Mouse (Mus musculus): Measurements from ENCODE around the gene Pigf. TPM values are rescaled to one million over a fixed set of nuclear protein-coding genes. Genes with fewer than 3 reads are reported as not detected.

The Pigf gene
- polyA plus RNA-seq, 1 experiment from 2014 or later, result 13.2 TPM

- no peak overlapping the region for H3K4me3 ChIP-seq (ENCODE audit: low read depth, low read length)
These were observed 28.7 kb upstream of the Pigf start for GRCm38 (mm10) chr17:87053921-87054320.

GRCm38 (mm10) chr17:87052432-87052831, 27.2 kb upstream of the Pigf start:
- ATAC-seq (no peak), DNase-seq (no peak)
- Histone ChIP-seq H3K27ac (ENCODE audit: low read depth) (no peak overlapping the region), H3K4me2 (ENCODE audit: low read depth, low read length) (no peak overlapping the region), H3K27me3 (ENCODE audit: insufficient read depth, low read length) (no peaks in the 10 kb centered on the region), H3K4me3 (ENCODE audit: low read depth, low read length) (no peak overlapping the region), H3K4me1 (ENCODE audit: insufficient read depth) (no peaks in the 10 kb centered on the region), H3K36me3 (replicated peaks; ENCODE audit: insufficient read depth, low read length) (no peaks in the 10 kb centered on the region), H3K9me3 (ENCODE audit: low read length) (no peaks in the 10 kb centered on the region), H3K9ac (replicated peaks) (no peak overlapping the region)
- TF ChIP-seq EP300 (IDR thresholded peaks at IDR 0.05; ENCODE audit: low read depth) (no peak), CTCF (IDR thresholded peaks at IDR 0.05; ENCODE audit: low read depth) (no peak)
- 76% methylated on average over 1 of the region's 1 CpGs for WGBS (ENCODE audit: insufficient replicate concordance)

More at GRCm38 (mm10) chr17:87053921-87054320, 28.7 kb upstream of the Pigf start:
- H3K4me1 ChIP-seq (ENCODE audit: insufficient read depth), result no peaks in the 10 kb centered on the region
- no peaks in the 10 kb centered on the region for H3K27me3 ChIP-seq (ENCODE audit: insufficient read depth, low read length)
- DNase-seq (no peak), ATAC-seq (no peak)
- 70% methylated on average over 5 of the region's 5 CpGs for WGBS (ENCODE audit: insufficient replicate concordance)
- no peak overlapping the region for H3K27ac ChIP-seq (ENCODE audit: low read depth)
- no peak overlapping the region for H3K4me2 ChIP-seq (ENCODE audit: low read depth, low read length)
- TF ChIP-seq EP300 (IDR thresholded peaks at IDR 0.05; ENCODE audit: low read depth) (no peak), CTCF (IDR thresholded peaks at IDR 0.05; ENCODE audit: low read depth) (no peak)
- H3K36me3 ChIP-seq (replicated peaks; ENCODE audit: insufficient read depth, low read length), result no peaks in the 10 kb centered on the region
- no peaks in the 10 kb centered on the region for H3K9me3 ChIP-seq (ENCODE audit: low read length)
- no peak overlapping the region for H3K9ac ChIP-seq (replicated peaks)

- Histone ChIP-seq H3K4me3 (ENCODE audit: low read depth, low read length) (no peak overlapping the region), H3K4me1 (ENCODE audit: insufficient read depth) (no peaks in the 10 kb centered on the region), H3K4me2 (ENCODE audit: low read depth, low read length) (no peak overlapping the region), H3K27ac (ENCODE audit: low read depth) (no peak overlapping the region), H3K9me3 (ENCODE audit: low read length) (no peaks in the 10 kb centered on the region), H3K36me3 (replicated peaks; ENCODE audit: insufficient read depth, low read length) (no peaks in the 10 kb centered on the region), H3K27me3 (ENCODE audit: insufficient read depth, low read length) (no peaks in the 10 kb centered on the region), H3K9ac (replicated peaks) (no peak overlapping the region)
- no peak for DNase-seq
- WGBS (ENCODE audit: insufficient replicate concordance), result 85% methylated on average over 1 of the region's 1 CpGs
- TF ChIP-seq EP300 (IDR thresholded peaks at IDR 0.05; ENCODE audit: low read depth), result no peak
- no peak for TF ChIP-seq CTCF (IDR thresholded peaks at IDR 0.05; ENCODE audit: low read depth)
- ATAC-seq, result no peak
These were observed 26.4 kb upstream of the Pigf start for GRCm38 (mm10) chr17:87051652-87052051.

GRCm38 (mm10) chr17:87050469-87051175, 25.4 kb upstream of the Pigf start:
- Histone ChIP-seq H3K36me3 (replicated peaks; ENCODE audit: insufficient read depth, low read length) (no peaks in the 10 kb centered on the region), H3K4me1 (ENCODE audit: insufficient read depth) (no peaks in the 10 kb centered on the region), H3K9me3 (ENCODE audit: low read length) (no peaks in the 10 kb centered on the region), H3K4me3 (ENCODE audit: low read depth, low read length) (no peak overlapping the region), H3K27ac (ENCODE audit: low read depth) (no peak overlapping the region), H3K9ac (replicated peaks) (no peak overlapping the region), H3K4me2 (ENCODE audit: low read depth, low read length) (no peak overlapping the region), H3K27me3 (ENCODE audit: insufficient read depth, low read length) (no peaks in the 10 kb centered on the region)
- TF ChIP-seq CTCF (IDR thresholded peaks at IDR 0.05; ENCODE audit: low read depth) (no peak), EP300 (IDR thresholded peaks at IDR 0.05; ENCODE audit: low read depth) (no peak)
- no peak for DNase-seq
- no peak for ATAC-seq
- WGBS (ENCODE audit: insufficient replicate concordance), result 56% methylated on average over 9 of the region's 9 CpGs

- no peak overlapping the region for H3K4me3 ChIP-seq (ENCODE audit: low read depth, low read length)
- H3K4me1 ChIP-seq (ENCODE audit: insufficient read depth), result no peaks in the 10 kb centered on the region
- H3K27ac ChIP-seq (ENCODE audit: low read depth), result no peak overlapping the region
- H3K4me2 ChIP-seq (ENCODE audit: low read depth, low read length), result no peak overlapping the region
- no peaks in the 10 kb centered on the region for H3K9me3 ChIP-seq (ENCODE audit: low read length)
- DNase-seq (no peak), ATAC-seq (no peak)
- TF ChIP-seq EP300 (IDR thresholded peaks at IDR 0.05; ENCODE audit: low read depth) (no peak), CTCF (IDR thresholded peaks at IDR 0.05; ENCODE audit: low read depth) (no peak)
- H3K36me3 ChIP-seq (replicated peaks; ENCODE audit: insufficient read depth, low read length), result no peaks in the 10 kb centered on the region
- 58% methylated on average over 5 of the region's 5 CpGs for WGBS (ENCODE audit: insufficient replicate concordance)
- H3K9ac ChIP-seq (replicated peaks), result no peak overlapping the region
- no peaks in the 10 kb centered on the region for H3K27me3 ChIP-seq (ENCODE audit: insufficient read depth, low read length)
These were observed 24.5 kb upstream of the Pigf start for GRCm38 (mm10) chr17:87049696-87050095.

- Histone ChIP-seq H3K9me3 (ENCODE audit: low read length) (no peaks in the 10 kb centered on the region), H3K9ac (replicated peaks) (no peak overlapping the region), H3K27me3 (ENCODE audit: insufficient read depth, low read length) (no peaks in the 10 kb centered on the region), H3K4me2 (ENCODE audit: low read depth, low read length) (no peak overlapping the region), H3K36me3 (replicated peaks; ENCODE audit: insufficient read depth, low read length) (no peaks in the 10 kb centered on the region), H3K27ac (ENCODE audit: low read depth) (no peak overlapping the region), H3K4me1 (ENCODE audit: insufficient read depth) (no peaks in the 10 kb centered on the region), H3K4me3 (ENCODE audit: low read depth, low read length) (no peak overlapping the region)
- WGBS (ENCODE audit: insufficient replicate concordance), result 71% methylated on average over 8 of the region's 8 CpGs
- ATAC-seq (no peak), DNase-seq (no peak)
- no peak for TF ChIP-seq CTCF (IDR thresholded peaks at IDR 0.05; ENCODE audit: low read depth)
- TF ChIP-seq EP300 (IDR thresholded peaks at IDR 0.05; ENCODE audit: low read depth), result no peak
These were observed 19.6 kb upstream of the Pigf start for GRCm38 (mm10) chr17:87044796-87045195.
